Mouse (Mus musculus) lung, postnatal 0 days (tissue): ENCODE results near the gene Spag6.

ENCODE experiments used
- CTCF ChIP-seq: IDR thresholded peaks from 2 replicates; pipeline ENCODE4 v1.5.1; 2016; ENCODE audit warnings: antibody characterized with exemption, mild to moderate bottlenecking
- EP300 ChIP-seq: IDR thresholded peaks from 2 replicates; pipeline ENCODE4 v1.6.1; 2016; ENCODE audit warnings: antibody characterized with exemption, mild to moderate bottlenecking, control low read depth

GRCm38 (mm10) chr2:18677631-18678471 lies 16.0 kb upstream of the Spag6 start:
- TF ChIP-seq CTCF (no peak), EP300 (no peak)
